Mouse (Mus musculus): ENCODE measurements around the gene Mpi. TPM values are rescaled to one million over a fixed set of nuclear protein-coding genes. Genes with fewer than 3 reads are reported as not detected.

Mpi gene
- polyA plus RNA-seq, 1 experiment from 2014 or later, result 79.2 TPM

- Histone ChIP-seq H3K4me3 (replicated peaks) (no peak overlapping the region), H3K9me3 (no peaks in the 10 kb centered on the region), H3K27ac (no peak overlapping the region), H3K4me1 (replicated peaks) (peaks cover 8% of the 10 kb centered on the region), H3K9ac (replicated peaks) (no peak overlapping the region), H3K27me3 (no peaks in the 10 kb centered on the region), H3K36me3 (peaks cover 74% of the 10 kb centered on the region), H3K4me2 (replicated peaks) (no peak overlapping the region)
- ATAC-seq, result no peak
- 88% methylated on average over 3 of the region's 3 CpGs for WGBS
These were observed 32.4 kb upstream of the Mpi start for GRCm38 (mm10) chr9:57584991-57585390.

- ATAC-seq, result no peak
- Histone ChIP-seq H3K36me3 (peaks cover 59% of the 10 kb centered on the region), H3K9ac (replicated peaks) (no peak overlapping the region), H3K4me3 (replicated peaks) (no peak overlapping the region), H3K4me1 (replicated peaks) (no peaks in the 10 kb centered on the region), H3K27me3 (no peaks in the 10 kb centered on the region), H3K9me3 (no peaks in the 10 kb centered on the region), H3K27ac (no peak overlapping the region), H3K4me2 (replicated peaks) (no peak overlapping the region)
- WGBS, result 86% methylated on average over 6 of the region's 6 CpGs
These were observed 24.7 kb upstream of the Mpi start for GRCm38 (mm10) chr9:57577144-57577849.

- H3K4me2 ChIP-seq (replicated peaks), result no peak overlapping the region
- WGBS, result 85% methylated on average over 3 of the region's 3 CpGs
- no peak overlapping the region for H3K9ac ChIP-seq (replicated peaks)
- H3K4me1 ChIP-seq (replicated peaks), result no peaks in the 10 kb centered on the region
- no peaks in the 10 kb centered on the region for H3K27me3 ChIP-seq
- no peak overlapping the region for H3K27ac ChIP-seq
- no peak overlapping the region for H3K4me3 ChIP-seq (replicated peaks)
- no peak for ATAC-seq
- H3K9me3 ChIP-seq, result no peaks in the 10 kb centered on the region
- peaks cover 55% of the 10 kb centered on the region for H3K36me3 ChIP-seq
These were observed 23.0 kb upstream of the Mpi start for GRCm38 (mm10) chr9:57575577-57575976.

GRCm38 (mm10) chr9:57574397-57574796 lies 21.8 kb upstream of the Mpi start:
- no peak for ATAC-seq
- no peaks in the 10 kb centered on the region for H3K4me1 ChIP-seq (replicated peaks)
- no peaks in the 10 kb centered on the region for H3K9me3 ChIP-seq
- H3K4me3 ChIP-seq (replicated peaks), result no peak overlapping the region
- H3K36me3 ChIP-seq, result peaks cover 52% of the 10 kb centered on the region
- no peaks in the 10 kb centered on the region for H3K27me3 ChIP-seq
- no peak overlapping the region for H3K27ac ChIP-seq
- H3K4me2 ChIP-seq (replicated peaks), result no peak overlapping the region
- H3K9ac ChIP-seq (replicated peaks), result no peak overlapping the region

- H3K9me3 ChIP-seq, result no peaks in the 10 kb centered on the region
- ATAC-seq, result no peak
- WGBS, result 96% methylated on average over 6 of the region's 6 CpGs
These were observed 15.9 kb upstream of the Mpi start for GRCm38 (mm10) chr9:57568500-57568899.

GRCm38 (mm10) chr9:57566846-57567245 lies 14.3 kb upstream of the Mpi start:
- no peak overlapping the region for H3K4me2 ChIP-seq (replicated peaks)
- no peak overlapping the region for H3K27ac ChIP-seq
- ATAC-seq, result no peak
- 60% methylated on average over 8 of the region's 8 CpGs for WGBS
- H3K4me3 ChIP-seq (replicated peaks), result no peak overlapping the region
- H3K27me3 ChIP-seq, result no peaks in the 10 kb centered on the region
- no peak overlapping the region for H3K9ac ChIP-seq (replicated peaks)
- H3K4me1 ChIP-seq (replicated peaks), result peaks cover 29% of the 10 kb centered on the region
- no peaks in the 10 kb centered on the region for H3K9me3 ChIP-seq
- peaks cover 40% of the 10 kb centered on the region for H3K36me3 ChIP-seq

More at GRCm38 (mm10) chr9:57568500-57568899, 15.9 kb upstream of the Mpi start:
- Histone ChIP-seq H3K4me1 (replicated peaks) (peaks cover 12% of the 10 kb centered on the region), H3K36me3 (peaks cover 49% of the 10 kb centered on the region), H3K4me3 (replicated peaks) (no peak overlapping the region), H3K27ac (no peak overlapping the region), H3K27me3 (no peaks in the 10 kb centered on the region), H3K9ac (replicated peaks) (no peak overlapping the region), H3K4me2 (replicated peaks) (no peak overlapping the region)

GRCm38 (mm10) chr9:57565741-57566221 lies 13.2 kb upstream of the Mpi start:
- peaks cover 36% of the 10 kb centered on the region for H3K4me1 ChIP-seq (replicated peaks)
- no peak for ATAC-seq
- no peak overlapping the region for H3K4me3 ChIP-seq (replicated peaks)
- no peaks in the 10 kb centered on the region for H3K9me3 ChIP-seq
- peaks cover 31% of the 10 kb centered on the region for H3K36me3 ChIP-seq
- H3K4me2 ChIP-seq (replicated peaks), result no peak overlapping the region
- 74% methylated on average over 10 of the region's 10 CpGs for WGBS
- H3K9ac ChIP-seq (replicated peaks), result no peak overlapping the region
- H3K27ac ChIP-seq, result peak overlapping the region; percentile 32; the same call in 1 of the 2 replicates
- H3K27me3 ChIP-seq, result no peaks in the 10 kb centered on the region

- Histone ChIP-seq H3K36me3 (peaks cover 23% of the 10 kb centered on the region), H3K9me3 (no peaks in the 10 kb centered on the region), H3K4me2 (replicated peaks) (no peak overlapping the region), H3K27ac (no peak overlapping the region), H3K4me3 (replicated peaks) (no peak overlapping the region), H3K4me1 (replicated peaks) (peaks cover 39% of the 10 kb centered on the region), H3K27me3 (no peaks in the 10 kb centered on the region), H3K9ac (replicated peaks) (no peak overlapping the region)
- WGBS, result 92% methylated on average over 6 of the region's 6 CpGs
- no peak for ATAC-seq
These were observed 12.0 kb upstream of the Mpi start for GRCm38 (mm10) chr9:57564609-57565008.

GRCm38 (mm10) chr9:57562896-57563372 lies 10.4 kb upstream of the Mpi start:
- H3K9ac ChIP-seq (replicated peaks), result no peak overlapping the region
- H3K9me3 ChIP-seq, result no peaks in the 10 kb centered on the region
- no peak overlapping the region for H3K4me2 ChIP-seq (replicated peaks)
- no peaks in the 10 kb centered on the region for H3K27me3 ChIP-seq
- H3K4me3 ChIP-seq (replicated peaks), result no peak overlapping the region
- 91% methylated on average over 4 of the region's 4 CpGs for WGBS
- H3K4me1 ChIP-seq (replicated peaks), result peaks cover 39% of the 10 kb centered on the region
- no peak for ATAC-seq
- peaks cover 7% of the 10 kb centered on the region for H3K36me3 ChIP-seq
- H3K27ac ChIP-seq, result no peak overlapping the region

- Histone ChIP-seq H3K4me1 (replicated peaks) (peaks cover 39% of the 10 kb centered on the region), H3K27ac (no peak overlapping the region), H3K4me3 (replicated peaks) (peak overlapping the region; percentile 51), H3K36me3 (peaks cover 5% of the 10 kb centered on the region; the same call in 1 of the 2 replicates), H3K27me3 (no peaks in the 10 kb centered on the region), H3K9ac (replicated peaks) (peak overlapping the region; percentile 61; the same call in 1 of the 2 replicates), H3K4me2 (replicated peaks) (peak overlapping the region; percentile 89), H3K9me3 (no peaks in the 10 kb centered on the region)
- 86% methylated on average over 13 of the region's 13 CpGs for WGBS
- ATAC-seq, result no peak
These were observed 9.1 kb upstream of the Mpi start for GRCm38 (mm10) chr9:57561711-57562099.

- no peaks in the 10 kb centered on the region for H3K27me3 ChIP-seq
- peak within 1 kb of the TSS; percentile 61 for H3K9ac ChIP-seq (replicated peaks)
- peaks cover 5% of the 10 kb centered on the region; the same call in 1 of the 2 replicates for H3K36me3 ChIP-seq
- H3K4me2 ChIP-seq (replicated peaks), result peak within 1 kb of the TSS; percentile 89
- H3K4me1 ChIP-seq (replicated peaks), result peaks cover 39% of the 10 kb centered on the region
- peak within 1 kb of the TSS; percentile 51 for H3K4me3 ChIP-seq (replicated peaks)
- 1% methylated on average over 37 of the region's 37 CpGs for WGBS
- ATAC-seq, result peak; percentile 100
- no peaks in the 10 kb centered on the region for H3K9me3 ChIP-seq
- H3K27ac ChIP-seq, result peak within 1 kb of the TSS; percentile 91
These were observed 8.5 kb upstream of the Mpi start, which contains the start of gene Scamp2 for GRCm38 (mm10) chr9:57560861-57561710. Gene Scamp2 (plus strand): TSS chr9:57560943.

- H3K9me3 ChIP-seq, result no peaks in the 10 kb centered on the region
- no peaks in the 10 kb centered on the region for H3K27me3 ChIP-seq
- ATAC-seq, result 0 out of 2 replicates have a peak, but pooled peaks have one; percentile 1
- peak overlapping the region; percentile 51 for H3K4me3 ChIP-seq (replicated peaks)
- no peaks in the 10 kb centered on the region for H3K36me3 ChIP-seq
- H3K27ac ChIP-seq, result peak overlapping the region; percentile 91
- H3K9ac ChIP-seq (replicated peaks), result peak overlapping the region; percentile 61
- H3K4me2 ChIP-seq (replicated peaks), result peak overlapping the region; percentile 89
- 32% methylated on average over 7 of the region's 7 CpGs for WGBS
- peaks cover 31% of the 10 kb centered on the region for H3K4me1 ChIP-seq (replicated peaks)
These were observed 7.7 kb upstream of the Mpi start for GRCm38 (mm10) chr9:57560263-57560662.
